Mouse (Mus musculus) lung, postnatal 0 days (tissue): ENCODE measurements at regions not wholly inside any gene's neighbourhood (a gene's known extent, or its start where the extent isn't known, plus 50 kb on each side); places are given as distances from the start of the nearest gene placed in this dataset.

Source experiments
- CTCF ChIP-seq: IDR thresholded peaks from 2 replicates; pipeline ENCODE4 v1.5.1; 2016; ENCODE audit warnings: antibody characterized with exemption, mild to moderate bottlenecking
- EP300 ChIP-seq: IDR thresholded peaks from 2 replicates; pipeline ENCODE4 v1.6.1; 2016; ENCODE audit warnings: antibody characterized with exemption, mild to moderate bottlenecking, control low read depth

GRCm38 (mm10) chr6:31695885-31696284 lies 132.1 kb upstream of the Podxl start:
- TF ChIP-seq CTCF (peak; percentile 35), EP300 (no peak)
